Mouse (Mus musculus): ENCODE data around the gene Agpat3. TPM values are rescaled to one million over a fixed set of nuclear protein-coding genes. Genes with fewer than 3 reads are reported as not detected.
A peak's percentile ranks its signal among the peaks of the same experiment; 100 is the strongest.

Agpat3 gene
- polyA plus RNA-seq, 2 experiments: 14.5 to 21.0 TPM

- Histone ChIP-seq H3K27me3 (ENCODE audit: control insufficient read depth, insufficient read depth, low read length) (no peaks in the 10 kb centered on the region), H3K9me3 (ENCODE audit: control insufficient read depth, low read length) (no peaks in the 10 kb centered on the region), H3K36me3 (replicated peaks; ENCODE audit: control insufficient read depth, insufficient read depth, low read depth) (no peaks in the 10 kb centered on the region), H3K4me2 (ENCODE audit: low read depth) (no peak overlapping the region), H3K9ac (replicated peaks) (no peak overlapping the region), H3K27ac (no peak overlapping the region), H3K4me1 (replicated peaks; ENCODE audit: control insufficient read depth in 2 of 2, insufficient read depth in 2 of 2, low read length in 1 of 2) (no peaks in the 10 kb centered on the region), H3K4me3 (ENCODE audit: insufficient read depth in 1 of 2, low read depth in 2 of 2, low read length in 2 of 2) (no peak overlapping the region)
- TF ChIP-seq CTCF (IDR thresholded peaks at IDR 0.05; ENCODE audit: low read depth): no peak
- no peak for TF ChIP-seq EP300 (IDR thresholded peaks at IDR 0.05; ENCODE audit: low read depth)
- no peak for DNase-seq (ENCODE audit: low read depth in 3 of 3, low spot score in 3 of 3)
- 63% methylated on average over 5 of the region's 5 CpGs for WGBS (ENCODE audit: insufficient replicate concordance)
- ATAC-seq (ENCODE audit: insufficient read depth): no peak
Measured at GRCm38 (mm10) chr10:78329305-78329704, 23.0 kb downstream of the Agpat3 start.

GRCm38 (mm10) chr10:78328011-78328575 is 24.2 kb downstream of the Agpat3 start:
- no peak for TF ChIP-seq CTCF (IDR thresholded peaks at IDR 0.05; ENCODE audit: low read depth)
- no peak for TF ChIP-seq EP300 (IDR thresholded peaks at IDR 0.05; ENCODE audit: low read depth)
- no peaks in the 10 kb centered on the region for H3K27me3 ChIP-seq (ENCODE audit: control insufficient read depth, insufficient read depth, low read length)
- no peak overlapping the region for H3K27ac ChIP-seq
- no peaks in the 10 kb centered on the region for H3K36me3 ChIP-seq (replicated peaks; ENCODE audit: control insufficient read depth, insufficient read depth, low read depth)
- H3K4me2 ChIP-seq (ENCODE audit: low read depth): no peak overlapping the region
- no peak overlapping the region for H3K4me3 ChIP-seq (ENCODE audit: insufficient read depth in 1 of 2, low read depth in 2 of 2, low read length in 2 of 2)
- H3K4me1 ChIP-seq (replicated peaks; ENCODE audit: control insufficient read depth in 2 of 2, insufficient read depth in 2 of 2, low read length in 1 of 2): peaks cover 0 to 6% of the 10 kb centered on the region in 2 experiments; a peak in 2 of 4 replicates
- H3K9ac ChIP-seq (replicated peaks): no peak overlapping the region
- DNase-seq (ENCODE audit: low read depth in 3 of 3, low spot score in 3 of 3): no peak
- no peak for ATAC-seq (ENCODE audit: insufficient read depth)
- H3K9me3 ChIP-seq (ENCODE audit: control insufficient read depth, low read length): no peaks in the 10 kb centered on the region
- 75% methylated on average over 2 of the region's 2 CpGs for WGBS (ENCODE audit: insufficient replicate concordance)

- DNase-seq (ENCODE audit: low read depth in 3 of 3, low spot score in 3 of 3): no peak
- H3K27me3 ChIP-seq (ENCODE audit: control insufficient read depth, insufficient read depth, low read length): no peaks in the 10 kb centered on the region
- WGBS (ENCODE audit: insufficient replicate concordance): 54% methylated on average over 8 of the region's 8 CpGs
- H3K9me3 ChIP-seq (ENCODE audit: control insufficient read depth, low read length): no peaks in the 10 kb centered on the region
- H3K4me3 ChIP-seq (ENCODE audit: insufficient read depth in 1 of 2, low read depth in 2 of 2, low read length in 2 of 2): no peak overlapping the region
- ATAC-seq (ENCODE audit: insufficient read depth): no peak
- no peak overlapping the region for H3K27ac ChIP-seq
- peaks cover 0 to 6% of the 10 kb centered on the region in 2 experiments; a peak in 2 of 4 replicates for H3K4me1 ChIP-seq (replicated peaks; ENCODE audit: control insufficient read depth in 2 of 2, insufficient read depth in 2 of 2, low read length in 1 of 2)
- TF ChIP-seq CTCF (IDR thresholded peaks at IDR 0.05; ENCODE audit: low read depth) (no peak), EP300 (IDR thresholded peaks at IDR 0.05; ENCODE audit: low read depth) (no peak)
- H3K9ac ChIP-seq (replicated peaks): no peak overlapping the region
- no peaks in the 10 kb centered on the region for H3K36me3 ChIP-seq (replicated peaks; ENCODE audit: control insufficient read depth, insufficient read depth, low read depth)
- no peak overlapping the region for H3K4me2 ChIP-seq (ENCODE audit: low read depth)
Measured at GRCm38 (mm10) chr10:78325916-78326647, 26.2 kb downstream of the Agpat3 start.

- Histone ChIP-seq H3K27me3 (ENCODE audit: control insufficient read depth, insufficient read depth, low read length) (no peaks in the 10 kb centered on the region), H3K36me3 (replicated peaks; ENCODE audit: control insufficient read depth, insufficient read depth, low read depth) (no peaks in the 10 kb centered on the region), H3K9ac (replicated peaks) (no peak overlapping the region), H3K9me3 (ENCODE audit: control insufficient read depth, low read length) (no peaks in the 10 kb centered on the region), H3K4me3 (ENCODE audit: insufficient read depth in 1 of 2, low read depth in 2 of 2, low read length in 2 of 2) (no peak overlapping the region), H3K4me2 (ENCODE audit: low read depth) (no peak overlapping the region), H3K4me1 (replicated peaks; ENCODE audit: control insufficient read depth in 2 of 2, insufficient read depth in 2 of 2, low read length in 1 of 2) (peaks cover 0 to 6% of the 10 kb centered on the region in 2 experiments; a peak in 2 of 4 replicates), H3K27ac (no peak overlapping the region)
- ATAC-seq (ENCODE audit: insufficient read depth) (no peak), DNase-seq (ENCODE audit: low read depth in 3 of 3, low spot score in 3 of 3) (no peak)
- WGBS (ENCODE audit: insufficient replicate concordance): 71% methylated on average over 6 of the region's 6 CpGs
- TF ChIP-seq EP300 (IDR thresholded peaks at IDR 0.05; ENCODE audit: low read depth) (no peak), CTCF (IDR thresholded peaks at IDR 0.05; ENCODE audit: low read depth) (peak; percentile 11; the same call in 1 of the 2 replicates)
Measured at GRCm38 (mm10) chr10:78324556-78325164, 27.6 kb downstream of the Agpat3 start.
